Mouse (Mus musculus) urinary bladder, adult 2 months (tissue): ENCODE results near the gene Gns. TPM values are rescaled to one million over a fixed set of nuclear protein-coding genes. Genes with fewer than 3 reads are reported as not detected.

ENCODE experiments used
- DNase-seq: peaks from one replicate; pipeline ENCODE4 v3.0.0; 2022; ENCODE audit warnings: low spot score
- polyA plus RNA-seq: library from polyadenylated mRNA; depleted of rRNA; stranded (reverse); fragments of >200 nt; gene quantifications from 2 replicates; pipeline ENCODE4 v1.2.3, GENCODE M21; 2012

Gns gene
- polyA plus RNA-seq, 1 experiment: 48.3 TPM

- no peak for DNase-seq
Observed at GRCm38 (mm10) chr10:121403104-121403503, 38.2 kb downstream of the Gns start.

GRCm38 (mm10) chr10:121403946-121404345 lies 39.1 kb downstream of the Gns start:
- DNase-seq: no peak

GRCm38 (mm10) chr10:121409717-121410116 lies 44.8 kb downstream of the Gns start:
- DNase-seq: no peak

GRCm38 (mm10) chr10:121411721-121412455 lies 47.0 kb downstream of the Gns start:
- DNase-seq: no peak

GRCm38 (mm10) chr10:121412824-121413223 lies 47.9 kb downstream of the Gns start:
- no peak for DNase-seq

GRCm38 (mm10) chr10:121414127-121414526 lies 49.2 kb downstream of the Gns start:
- DNase-seq: no peak

GRCm38 (mm10) chr10:121418835-121419234 lies 53.9 kb downstream of the Gns start:
- no peak for DNase-seq

GRCm38 (mm10) chr10:121419640-121420470 lies 55.0 kb downstream of the Gns start:
- no peak for DNase-seq

- DNase-seq: no peak
Observed at GRCm38 (mm10) chr10:121421023-121421422, 56.1 kb downstream of the Gns start.

- DNase-seq: no peak
Observed at GRCm38 (mm10) chr10:121421657-121422290, 56.9 kb downstream of the Gns start.

- DNase-seq: no peak
Observed at GRCm38 (mm10) chr10:121422294-121422693, 57.4 kb downstream of the Gns start.

GRCm38 (mm10) chr10:121423541-121424349 lies 58.9 kb downstream of the Gns start:
- DNase-seq: no peak

- no peak for DNase-seq
Observed at GRCm38 (mm10) chr10:121424455-121424854, 59.6 kb downstream of the Gns start.

GRCm38 (mm10) chr10:121425079-121425478 lies 60.2 kb downstream of the Gns start:
- no peak for DNase-seq

- DNase-seq: no peak
Observed at GRCm38 (mm10) chr10:121425506-121426025, 60.7 kb downstream of the Gns start.

- DNase-seq: no peak
Observed at GRCm38 (mm10) chr10:121426458-121427070, 61.7 kb downstream of the Gns start.

GRCm38 (mm10) chr10:121427136-121427535 lies 62.2 kb downstream of the Gns start:
- no peak for DNase-seq

- DNase-seq: no peak
Observed at GRCm38 (mm10) chr10:121428011-121428711, 63.3 kb downstream of the Gns start.

- no peak for DNase-seq
Observed at GRCm38 (mm10) chr10:121429089-121429488, 64.2 kb downstream of the Gns start.

- DNase-seq: no peak
Observed at GRCm38 (mm10) chr10:121429581-121429980, 64.7 kb downstream of the Gns start.
